Mouse (Mus musculus): Measurements from ENCODE around the gene Erc2. TPM values are rescaled to one million over a fixed set of nuclear protein-coding genes. Genes with fewer than 3 reads are reported as not detected.

The Erc2 gene
- total RNA-seq, 2 experiments from 2014 or later, result 225 to 256 TPM

DNA sequence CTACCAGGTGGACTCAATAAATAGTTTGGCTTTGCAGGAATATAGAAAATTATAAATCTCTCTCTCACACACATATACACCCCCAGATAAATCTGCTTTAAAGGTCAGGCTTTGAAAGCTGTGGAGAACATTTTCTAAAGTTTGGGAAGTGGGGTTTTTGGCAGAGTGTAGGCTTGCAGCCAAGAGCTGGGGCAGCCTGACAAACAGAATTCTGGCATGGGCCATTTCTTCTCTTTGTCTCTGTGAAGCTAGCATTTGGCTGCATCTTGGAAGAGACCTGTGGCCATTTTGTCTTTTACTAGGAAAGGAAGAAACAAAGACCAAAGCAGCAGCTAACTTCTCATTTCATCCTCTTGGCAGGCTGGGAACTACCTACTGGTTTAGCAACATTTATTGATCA, 40.0 kb downstream of the Erc2 start:
- peak in 1 of 2 experiments; percentile 31 for DNase-seq (ENCODE audit: extremely low spot score in 1 of 2, low spot score in 1 of 2)

DNA sequence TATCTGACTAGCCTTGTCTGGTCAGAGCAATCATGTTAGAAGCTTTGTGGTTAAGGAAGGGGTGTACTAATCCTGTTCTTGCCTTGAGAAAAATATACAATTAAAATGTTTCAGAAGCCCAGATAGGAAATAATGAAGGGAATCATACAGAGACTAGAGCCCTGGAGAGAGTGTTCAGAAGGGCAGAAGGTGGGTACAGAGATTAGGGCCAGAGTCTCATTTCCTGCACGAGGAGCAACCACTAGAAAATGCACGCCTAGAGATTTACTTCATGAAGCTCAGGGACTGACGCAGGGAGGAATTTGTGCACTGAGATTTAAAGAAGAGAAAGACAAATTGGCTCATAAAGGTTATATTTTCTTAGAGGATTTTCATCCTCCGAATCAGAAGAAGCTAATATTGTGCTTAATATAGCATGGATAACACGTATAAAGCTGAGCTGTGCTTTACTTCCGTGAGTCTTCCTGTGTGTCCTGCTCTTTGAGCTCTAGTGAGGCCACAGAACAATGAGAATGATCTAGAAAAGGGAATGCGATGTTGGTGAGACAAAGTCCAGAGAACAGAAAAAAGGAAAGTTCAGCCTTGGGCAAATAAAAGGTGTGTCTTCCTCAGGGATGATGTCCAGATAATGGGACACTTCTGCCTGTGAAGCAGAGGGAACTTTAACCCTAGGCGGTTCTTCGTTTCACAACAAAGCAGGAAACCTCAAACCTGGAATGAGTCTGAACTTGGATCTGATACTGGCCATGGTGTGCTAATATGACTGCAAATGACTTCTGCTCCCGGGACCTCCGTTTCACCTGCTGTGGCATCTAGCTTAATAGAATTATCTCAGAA, 45.0 kb downstream of the Erc2 start:
- no peak for DNase-seq (ENCODE audit: extremely low spot score in 1 of 2, low spot score in 1 of 2)

DNA sequence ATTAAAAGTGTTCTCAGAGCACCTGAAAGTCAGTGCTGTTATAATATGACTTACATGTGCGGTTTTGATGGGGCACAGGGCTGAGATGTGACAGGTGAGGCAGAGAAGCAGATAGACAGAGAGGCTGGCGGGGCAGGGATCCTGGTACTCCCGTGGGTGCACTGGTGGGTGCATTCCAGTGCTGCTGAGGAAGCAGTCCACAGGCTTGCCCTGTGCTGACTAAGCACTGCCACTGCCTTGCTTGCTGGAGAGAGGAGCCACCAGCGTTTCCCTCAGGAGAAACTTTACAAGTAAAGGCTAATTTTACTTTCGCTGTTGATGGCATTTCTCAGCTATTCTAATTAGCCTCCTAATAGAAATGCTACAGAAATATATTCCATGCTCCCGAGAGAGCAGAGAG, 45.9 kb downstream of the Erc2 start:
- DNase-seq (ENCODE audit: extremely low spot score in 1 of 2, low spot score in 1 of 2), result no peak

DNA sequence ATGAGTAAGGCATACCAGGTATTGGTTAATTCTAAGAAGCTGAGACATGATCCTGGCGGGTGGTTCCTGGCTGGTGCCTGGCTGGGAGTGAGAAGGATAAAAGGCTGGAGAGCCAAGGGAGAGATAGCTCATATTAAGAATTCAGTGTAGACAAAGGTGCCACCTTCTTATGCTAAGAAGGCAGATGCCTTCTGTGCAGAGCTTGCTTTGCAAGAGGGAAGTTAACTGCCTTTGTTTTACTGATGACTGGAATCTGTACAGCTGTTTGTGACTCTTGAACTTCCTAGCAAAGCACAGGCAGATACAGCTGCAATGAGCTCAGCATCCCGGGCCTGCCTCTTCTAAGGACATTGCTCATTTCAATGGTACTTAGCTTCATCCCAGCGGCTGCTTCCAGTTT, 47.7 kb downstream of the Erc2 start:
- DNase-seq (ENCODE audit: extremely low spot score in 1 of 2, low spot score in 1 of 2), result no peak

DNA sequence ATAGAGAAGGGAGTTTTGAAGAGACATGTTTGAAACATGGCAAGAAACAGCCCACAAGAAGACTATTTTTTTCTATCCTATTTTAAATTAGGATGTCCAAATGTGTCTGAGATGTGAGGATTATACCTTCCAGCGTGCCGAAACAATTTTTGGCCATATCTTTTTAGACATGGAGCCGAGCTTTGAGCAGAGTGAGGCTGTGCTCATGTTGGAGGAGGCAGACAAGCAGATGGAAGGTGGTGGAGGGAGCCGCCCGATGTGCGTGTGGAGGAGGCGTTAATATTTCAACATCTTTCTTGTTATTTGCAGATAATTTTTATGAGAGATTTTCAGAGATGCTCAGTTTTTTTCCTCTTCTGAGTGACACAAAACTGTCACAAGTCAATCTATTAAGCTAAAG, 50.5 kb downstream of the Erc2 start:
- no peak for DNase-seq (ENCODE audit: extremely low spot score in 1 of 2, low spot score in 1 of 2)

DNA sequence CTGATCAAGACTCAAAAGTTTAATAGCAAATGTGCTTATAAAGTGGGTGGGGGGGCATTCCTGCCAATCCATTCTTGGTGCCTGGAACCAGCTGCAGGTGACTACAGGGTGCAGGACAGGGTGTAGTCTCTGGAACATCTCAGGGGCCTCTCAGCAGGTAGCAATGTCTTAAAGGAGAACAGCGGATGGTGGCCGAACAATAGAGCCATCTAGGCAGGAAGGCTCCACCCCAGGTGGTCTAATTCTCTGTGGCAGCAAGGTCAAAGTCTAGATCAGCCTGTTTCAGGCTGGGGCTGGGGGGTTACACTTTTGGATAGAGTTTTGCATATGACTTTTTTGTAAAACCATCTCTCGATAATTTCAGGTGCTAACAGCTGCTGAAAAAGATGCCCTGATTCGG, 51.9 kb downstream of the Erc2 start:
- DNase-seq (ENCODE audit: extremely low spot score in 1 of 2, low spot score in 1 of 2), result no peak

DNA sequence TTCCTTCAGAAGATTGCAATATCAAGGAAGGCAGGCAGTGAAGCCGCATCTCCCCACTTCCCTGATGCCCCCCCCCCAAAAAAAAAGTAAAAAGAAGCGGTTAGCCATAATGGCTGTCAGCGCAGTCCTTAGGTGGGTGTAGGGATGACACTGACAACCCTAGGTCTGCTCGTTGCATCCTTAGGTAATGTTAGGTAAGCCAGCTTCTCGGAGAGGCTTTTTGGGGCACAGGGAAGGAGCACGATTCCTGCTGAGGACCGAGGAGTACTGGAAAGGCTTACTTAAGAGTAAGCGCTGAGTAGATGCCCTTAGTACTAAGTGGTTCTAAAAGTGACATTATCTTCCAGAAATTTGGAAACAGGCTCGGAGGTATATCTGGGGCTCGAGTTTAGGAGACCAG, 52.3 kb downstream of the Erc2 start:
- DNase-seq (ENCODE audit: extremely low spot score in 1 of 2, low spot score in 1 of 2), result no peak

DNA sequence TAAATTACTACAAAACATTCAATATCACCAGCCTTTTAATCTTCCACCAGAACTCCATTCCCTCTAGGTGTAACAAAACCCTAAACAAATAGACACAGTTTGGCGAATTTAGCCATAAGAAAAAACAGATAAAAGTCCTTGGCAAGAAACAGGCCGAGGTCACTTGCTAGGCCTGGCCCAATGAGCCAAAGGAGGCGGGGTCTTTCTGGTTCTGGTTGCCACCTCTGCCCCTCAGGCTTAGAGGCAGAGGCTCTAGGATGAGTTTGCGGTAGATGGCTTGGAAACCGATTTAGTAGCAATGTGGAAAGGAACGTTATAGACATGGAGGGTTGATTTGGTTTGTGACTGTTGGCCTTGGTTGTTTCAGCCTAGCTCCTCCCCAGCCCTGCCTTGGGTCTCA, 52.8 kb downstream of the Erc2 start:
- DNase-seq (ENCODE audit: extremely low spot score in 1 of 2, low spot score in 1 of 2), result no peak

DNA sequence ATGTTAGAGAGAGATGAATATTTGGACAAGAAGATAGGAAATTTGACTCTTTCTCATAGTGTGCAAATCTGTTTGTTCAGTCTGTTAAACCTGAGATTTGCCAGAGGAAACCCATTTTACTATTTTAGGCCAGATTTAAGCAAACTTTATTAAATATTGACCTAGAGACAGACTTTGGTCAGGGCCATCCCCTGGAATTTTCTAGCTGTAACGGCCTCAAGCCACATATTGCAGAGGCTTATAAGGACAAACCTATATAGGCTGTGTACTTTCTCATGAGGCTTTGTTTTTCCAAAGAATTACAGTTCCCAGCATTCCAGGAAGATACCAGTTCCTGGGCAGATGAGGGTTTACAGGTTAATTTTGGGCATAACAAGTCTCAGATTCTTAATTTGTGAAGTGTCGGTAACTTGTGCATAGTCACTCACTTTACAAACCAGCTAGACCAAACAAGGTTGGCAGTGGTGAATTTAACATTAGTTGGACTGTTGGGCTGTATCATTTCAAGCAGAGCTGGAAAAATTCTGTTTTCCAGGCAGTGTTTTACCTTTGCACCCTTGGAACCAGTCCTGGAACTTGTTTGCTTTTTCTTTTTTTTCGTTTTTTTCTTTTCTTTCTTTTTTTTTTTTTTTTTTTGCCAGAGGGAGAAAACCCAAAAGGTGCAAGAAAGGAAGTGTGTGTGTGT, 60.3 kb downstream of the Erc2 start:
- DNase-seq (ENCODE audit: extremely low spot score in 1 of 2, low spot score in 1 of 2), result no peak

DNA sequence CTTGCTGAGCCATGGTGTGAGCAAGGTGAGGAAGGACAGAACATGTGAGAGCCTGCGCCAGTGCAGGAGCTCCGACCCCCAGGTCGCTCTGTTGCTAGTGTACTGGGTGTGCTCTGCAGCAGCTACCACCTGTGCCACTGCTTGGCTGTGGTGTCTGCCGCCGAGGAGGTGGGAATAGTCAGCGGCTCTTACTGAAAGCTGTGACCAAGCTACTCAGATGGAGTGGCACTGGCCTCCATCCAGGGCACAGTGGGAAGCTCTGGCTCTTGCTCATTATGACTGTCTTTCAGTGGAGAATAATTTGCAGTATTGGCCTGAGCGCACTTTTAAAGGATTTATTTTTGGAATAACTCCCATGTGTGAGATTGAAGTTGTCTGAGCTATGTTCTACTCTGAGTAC, 73.6 kb downstream of the Erc2 start:
- DNase-seq (ENCODE audit: extremely low spot score in 1 of 2, low spot score in 1 of 2), result no peak

DNA sequence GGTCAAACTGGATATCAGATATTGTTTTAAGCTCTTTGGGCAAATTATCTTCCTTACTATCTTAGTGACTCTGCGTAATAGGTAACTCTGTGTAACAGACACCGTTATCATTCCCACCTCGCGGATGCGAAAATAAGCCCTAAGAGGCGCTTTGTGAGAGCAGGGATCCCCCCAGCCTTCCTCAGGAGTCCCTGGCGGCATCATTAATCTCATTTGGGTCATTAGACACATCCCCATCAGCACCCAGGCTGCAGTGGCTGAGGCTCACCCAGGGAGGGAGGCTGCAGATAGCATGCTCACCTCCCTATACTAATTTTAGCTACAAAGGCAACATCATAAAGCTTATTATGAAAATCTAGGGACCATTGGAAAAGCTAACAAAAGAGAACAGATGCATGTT, 95.1 kb downstream of the Erc2 start:
- no peak for DNase-seq (ENCODE audit: extremely low spot score in 1 of 2, low spot score in 1 of 2)

DNA sequence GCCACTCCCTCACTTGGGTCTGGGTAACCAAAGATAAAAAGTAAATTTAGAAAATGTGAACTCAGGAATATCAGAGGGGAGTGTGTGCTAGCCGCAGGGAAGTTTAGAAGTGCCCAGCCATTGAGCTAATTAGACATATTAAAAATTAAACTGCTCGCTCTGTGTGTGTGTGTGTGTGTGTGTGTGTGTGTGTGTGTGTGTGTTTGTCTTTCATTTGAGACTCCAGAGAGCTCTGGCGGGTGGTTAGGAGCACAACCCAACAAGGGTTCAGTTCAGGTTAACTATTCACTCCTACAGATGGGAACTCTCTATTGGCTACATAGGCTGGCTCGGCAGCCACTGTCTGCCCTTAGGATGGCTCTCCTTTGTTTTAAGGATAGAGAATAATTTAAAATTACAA, 97.4 kb downstream of the Erc2 start:
- DNase-seq (ENCODE audit: extremely low spot score in 1 of 2, low spot score in 1 of 2), result no peak

DNA sequence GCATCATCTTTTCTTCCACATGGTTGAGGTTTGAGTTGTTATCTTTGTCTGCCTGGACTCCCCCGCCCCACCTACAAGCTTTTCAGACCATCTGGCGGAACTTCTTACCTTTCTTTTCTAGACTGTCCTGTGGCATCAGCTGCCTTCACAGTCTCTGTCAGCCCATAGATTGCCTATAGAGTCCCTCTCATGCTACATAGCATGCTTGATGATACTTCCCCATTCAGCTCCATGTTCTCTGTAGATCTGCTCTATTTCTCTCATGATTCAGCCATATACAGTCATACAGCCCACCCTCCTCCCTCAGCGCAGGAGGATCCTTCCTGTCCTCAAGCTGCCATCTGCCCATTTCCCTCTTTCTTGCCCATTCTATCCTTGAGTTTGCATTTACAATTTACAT, 98.7 kb downstream of the Erc2 start:
- no peak for DNase-seq (ENCODE audit: extremely low spot score in 1 of 2, low spot score in 1 of 2)

DNA sequence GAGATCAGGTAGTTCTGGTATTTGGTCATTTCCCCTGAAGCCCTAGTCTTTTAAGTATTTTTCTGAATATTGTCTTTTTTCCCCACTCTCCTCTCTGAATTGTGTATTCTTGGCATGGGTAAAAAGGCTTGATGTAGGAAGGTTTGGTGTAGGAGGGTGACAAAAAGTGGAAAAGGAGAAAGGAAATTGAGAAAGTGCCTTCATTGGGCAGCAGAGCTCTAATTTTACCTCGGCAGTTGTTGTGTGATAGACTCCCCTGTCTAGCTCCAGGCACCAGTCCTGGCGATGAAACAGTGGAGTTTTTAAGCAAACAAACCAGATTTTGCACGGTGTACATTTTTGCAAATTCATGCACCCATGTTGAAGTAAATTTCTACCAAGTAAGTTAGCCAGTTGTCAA, 99.5 kb downstream of the Erc2 start:
- DNase-seq (ENCODE audit: extremely low spot score in 1 of 2, low spot score in 1 of 2), result no peak

DNA sequence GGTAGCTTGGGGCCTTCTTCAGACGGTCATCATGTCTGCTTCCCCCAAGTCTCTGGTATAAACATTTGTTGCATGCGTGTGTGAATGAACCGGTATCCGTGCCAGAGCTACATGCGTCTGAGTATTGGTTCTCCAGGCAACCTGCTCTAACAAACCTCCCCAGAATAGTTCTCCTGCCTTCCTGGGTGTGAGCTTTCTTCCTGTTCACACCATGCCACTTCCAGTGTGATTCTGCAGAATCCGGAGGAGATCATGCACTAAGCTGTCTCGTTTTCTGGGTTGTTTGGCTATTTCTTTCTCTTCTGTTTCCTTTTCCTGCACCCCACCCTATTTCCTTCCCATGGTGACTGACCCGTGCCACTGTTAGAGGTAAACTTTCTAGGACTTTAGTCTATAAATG, 105.3 kb downstream of the Erc2 start:
- DNase-seq (ENCODE audit: extremely low spot score in 1 of 2, low spot score in 1 of 2), result no peak

DNA sequence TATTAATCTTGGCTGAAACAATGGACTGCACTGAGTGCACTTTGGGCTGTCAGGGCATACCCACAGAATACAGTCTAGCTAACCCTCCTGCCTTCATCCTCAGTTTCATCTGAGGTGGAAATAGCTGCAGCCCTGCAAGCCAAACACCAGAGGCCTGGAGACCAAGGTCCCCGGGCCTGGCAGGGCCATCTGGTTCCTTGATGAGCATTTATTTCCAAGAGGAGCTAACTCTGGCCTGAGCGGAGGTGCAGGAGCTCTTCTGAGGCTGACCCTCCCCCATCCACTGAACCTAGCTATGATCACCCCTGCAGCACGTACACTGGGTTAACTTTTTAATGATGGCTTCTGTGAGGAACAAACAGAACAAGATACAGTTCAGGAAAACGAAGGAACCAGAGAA, 108.9 kb downstream of the Erc2 start:
- DNase-seq (ENCODE audit: extremely low spot score in 1 of 2, low spot score in 1 of 2), result no peak

DNA sequence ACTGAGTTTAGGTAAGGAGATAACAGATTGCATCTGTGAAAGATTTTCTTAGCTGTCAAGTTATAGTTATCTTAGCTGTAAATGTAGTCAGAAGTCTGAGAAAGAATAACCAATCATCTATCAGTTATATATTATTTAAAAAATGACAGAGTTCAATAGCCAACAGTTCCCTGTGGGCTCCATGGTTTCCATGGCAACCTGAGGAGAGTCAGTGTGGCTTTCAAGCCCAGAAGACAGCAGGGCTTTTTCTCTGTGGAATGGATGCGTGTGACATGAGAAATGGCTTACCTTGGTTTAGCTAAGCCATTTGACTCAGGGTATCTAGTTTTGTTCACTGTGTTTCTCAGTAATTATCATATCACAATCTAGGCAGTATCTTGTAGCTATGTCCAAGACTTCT, 117.2 kb downstream of the Erc2 start:
- DNase-seq (ENCODE audit: extremely low spot score in 1 of 2, low spot score in 1 of 2), result no peak

DNA sequence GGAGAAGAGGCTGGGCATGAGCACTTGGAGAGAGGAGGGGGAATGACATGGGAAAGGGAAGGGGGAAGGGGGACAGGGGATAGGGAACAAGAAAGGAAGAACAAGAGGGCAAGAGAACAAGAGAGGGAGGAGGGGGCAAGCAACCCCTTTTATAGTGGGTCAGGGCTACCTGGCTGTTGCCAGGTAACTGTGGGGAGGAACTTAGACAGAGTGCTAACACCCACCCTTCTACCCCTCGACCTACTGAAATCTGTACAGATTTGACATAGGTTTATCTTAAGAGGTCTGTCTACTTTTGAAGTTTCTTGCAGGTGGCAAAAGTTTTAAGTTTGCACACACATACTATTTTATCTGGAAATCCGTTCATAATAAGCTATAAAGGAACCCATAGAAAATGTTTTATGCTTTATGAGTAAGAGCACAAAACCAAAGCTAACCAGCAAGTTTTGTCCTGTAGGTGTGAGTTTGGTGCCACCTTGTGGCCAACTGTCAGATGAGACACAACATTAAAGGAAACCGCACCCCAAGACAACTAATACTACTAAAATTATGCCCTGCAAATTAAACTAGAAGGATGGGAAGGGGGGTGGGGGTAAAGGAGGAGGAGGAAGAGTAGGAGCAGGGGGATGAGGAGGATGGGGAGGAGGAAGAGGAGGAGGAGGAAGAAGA, 119.2 kb downstream of the Erc2 start:
- DNase-seq (ENCODE audit: extremely low spot score in 1 of 2, low spot score in 1 of 2), result peak in 1 of 2 experiments; percentile 86

DNA sequence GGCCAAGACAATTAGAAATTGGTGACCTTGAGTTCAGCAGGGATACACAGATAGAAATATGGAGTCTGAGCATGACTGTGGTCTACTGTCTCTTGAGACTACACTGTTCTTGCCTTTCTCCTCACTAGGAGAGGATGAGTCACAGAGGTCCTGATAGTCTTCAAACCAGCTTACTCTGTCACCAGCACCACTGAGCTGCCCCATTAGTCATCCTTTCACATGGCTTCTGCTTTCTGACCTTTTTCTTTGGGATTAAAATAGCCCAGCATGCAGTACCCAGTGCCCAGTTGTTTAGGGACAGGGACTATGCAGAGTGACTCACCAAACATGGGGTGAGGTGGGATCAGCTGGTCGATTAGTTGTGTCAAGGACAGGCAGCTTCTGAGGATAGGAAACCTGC, 132.1 kb downstream of the Erc2 start:
- DNase-seq (ENCODE audit: extremely low spot score in 1 of 2, low spot score in 1 of 2), result no peak

DNA sequence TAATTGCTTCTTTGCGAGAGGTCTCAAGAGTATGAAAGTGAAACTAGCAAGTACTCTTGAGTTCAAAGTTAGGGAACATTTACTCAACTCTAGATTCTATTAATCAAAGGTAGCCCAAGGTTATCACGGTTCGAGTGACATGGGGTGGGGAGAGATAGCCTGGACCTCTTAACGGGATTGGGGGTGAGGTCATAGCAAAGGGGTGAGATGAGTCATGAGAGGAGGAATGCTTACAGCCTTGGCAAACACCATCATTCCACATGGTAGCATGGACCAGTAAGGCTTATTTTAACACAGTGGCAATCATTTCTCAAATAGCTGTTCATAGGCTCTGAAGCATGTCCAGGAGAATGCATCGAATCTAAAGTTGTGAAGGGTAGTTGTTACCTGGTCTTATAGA, 134.7 kb downstream of the Erc2 start:
- DNase-seq (ENCODE audit: extremely low spot score in 1 of 2, low spot score in 1 of 2), result no peak

DNA sequence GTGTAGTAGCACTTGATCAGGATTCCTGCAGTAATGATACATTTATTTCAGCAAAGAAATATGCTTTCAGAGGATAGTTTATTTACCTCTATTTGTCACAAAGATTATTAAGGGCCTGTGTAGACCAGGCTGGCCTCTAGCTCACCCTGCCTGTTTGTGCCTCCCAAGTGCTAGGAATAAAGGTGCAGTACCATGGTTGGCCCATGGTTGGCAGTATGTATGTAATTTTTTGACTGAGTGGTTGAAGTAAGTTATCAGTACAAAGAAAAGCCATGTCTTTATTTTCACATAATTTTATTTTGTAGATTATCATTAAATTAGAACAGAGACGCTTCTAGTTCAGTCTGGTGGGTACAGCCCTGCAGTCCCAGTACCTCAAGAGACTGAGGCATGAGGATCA, 136.0 kb downstream of the Erc2 start:
- peak in 1 of 2 experiments; percentile 49 for DNase-seq (ENCODE audit: extremely low spot score in 1 of 2, low spot score in 1 of 2)

Data from layer of hippocampus, postnatal 25 days (tissue).